Mouse (Mus musculus): ENCODE measurements around the gene Fam19a4.
"Not testable (repeated sequence)": the region's sequence is repeated elsewhere in the genome, so short reads cannot be mapped to it uniquely, and the experiment has no call there.

Fam19a4 gene

GRCm38 (mm10) chr6:96944796-96945195 lies 115.4 kb downstream of the Fam19a4 start:
- DNase-seq (ENCODE audit: low spot score in 2 of 2): no peak

- no peak for DNase-seq (ENCODE audit: low spot score in 2 of 2)
Observed at GRCm38 (mm10) chr6:96935776-96936175, 124.4 kb downstream of the Fam19a4 start.

GRCm38 (mm10) chr6:96909061-96909480 lies 151.1 kb downstream of the Fam19a4 start:
- no peak for DNase-seq (ENCODE audit: low spot score in 2 of 2)

GRCm38 (mm10) chr6:96877105-96877504 lies 183.1 kb downstream of the Fam19a4 start:
- not testable (repeated sequence) for DNase-seq (ENCODE audit: low spot score in 2 of 2)

GRCm38 (mm10) chr6:96876651-96877050 lies 183.6 kb downstream of the Fam19a4 start:
- not testable (repeated sequence) for DNase-seq (ENCODE audit: low spot score in 2 of 2)

- DNase-seq (ENCODE audit: low spot score in 2 of 2): no peak
Observed at GRCm38 (mm10) chr6:96853065-96853464, 207.1 kb downstream of the Fam19a4 start.

GRCm38 (mm10) chr6:96843944-96844343 lies 216.3 kb downstream of the Fam19a4 start:
- no peak for DNase-seq (ENCODE audit: low spot score in 2 of 2)

GRCm38 (mm10) chr6:96840634-96841033 lies 219.6 kb downstream of the Fam19a4 start:
- no peak for DNase-seq (ENCODE audit: low spot score in 2 of 2)

- no peak for DNase-seq (ENCODE audit: low spot score in 2 of 2)
Observed at GRCm38 (mm10) chr6:96826626-96827025, 233.6 kb downstream of the Fam19a4 start.

- no peak for DNase-seq (ENCODE audit: low spot score in 2 of 2)
Observed at GRCm38 (mm10) chr6:96802981-96803380, 257.2 kb downstream of the Fam19a4 start.

- no peak for DNase-seq (ENCODE audit: low spot score in 2 of 2)
Observed at GRCm38 (mm10) chr6:96798746-96799145, 261.5 kb downstream of the Fam19a4 start.

- no peak for DNase-seq (ENCODE audit: low spot score in 2 of 2)
Observed at GRCm38 (mm10) chr6:96797451-96797850, 262.8 kb downstream of the Fam19a4 start.

Measured in spleen, postnatal 14 days (tissue).